ENCODE assay signal across 15 mouse cellular contexts in the genomic region with DNA sequence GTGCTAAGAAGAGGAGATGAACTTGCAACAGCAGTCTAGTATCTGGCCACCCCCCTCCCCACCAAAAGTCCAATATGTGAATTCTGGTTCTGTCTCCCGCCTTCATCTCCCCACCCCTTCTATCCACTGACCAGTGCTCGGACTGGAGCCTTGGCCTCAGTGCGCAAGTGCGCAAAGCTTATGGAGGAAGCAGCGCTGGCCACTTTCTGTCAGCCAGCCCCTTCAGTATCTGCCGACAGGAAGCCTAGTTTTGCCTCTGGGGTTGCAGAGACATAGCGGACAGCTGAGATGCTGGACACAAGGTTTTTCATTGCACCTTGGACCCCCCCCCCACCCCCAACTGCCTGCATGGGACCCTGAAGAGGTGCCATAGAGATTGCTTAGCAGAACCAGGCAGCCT. TPM values are rescaled to one million over a fixed set of nuclear protein-coding genes. Genes with fewer than 3 reads are reported as not detected.
DNase-seq lines count a peak whose midpoint lies in the region; ATAC-seq and TF ChIP-seq lines count a peak whose summit lies in the region.
"Had no signal": no experiment of that assay in that cellular context is flagged by ENCODE, and none has a peak within 500 bp of the region (broad histone marks: within the 10 kb centered on the region; RNA-seq: fewer than 3 reads in every experiment).

No protein-coding gene starts in this region.

- H3K4me1 ChIP-seq in heart, embryonic 11.5 days (ENCODE audit: control insufficient read depth, insufficient read depth, low read length), result peaks cover 18% of the 10 kb centered on the region
- H3K4me1 ChIP-seq in E14TG2a.4 (replicated peaks; ENCODE audit: low read depth, low read length), result peaks cover 86% of the 10 kb centered on the region
- H3K4me1 ChIP-seq in hindbrain, embryonic 11.5 days (replicated peaks; ENCODE audit: control insufficient read depth, insufficient read depth, low read length), result peaks cover 25% of the 10 kb centered on the region
- peaks cover 32% of the 10 kb centered on the region for H3K4me1 ChIP-seq in midbrain, embryonic 12.5 days

- WGBS in heart, embryonic 11.5 days (ENCODE audit: insufficient replicate concordance), result 2% methylated on average over 7 of the region's 7 CpGs
- 0% methylated on average over 7 of the region's 7 CpGs for WGBS in hindbrain, embryonic 11.5 days
- 2% methylated on average over 7 of the region's 7 CpGs for WGBS in midbrain, embryonic 12.5 days

- DNase-seq in heart, adult 9 months (ENCODE audit: low spot score in 2 of 2), result no peak
- peak; percentile 49 for DNase-seq in hindbrain, embryonic 11.5 days (ENCODE audit: low spot score)
- DNase-seq in left cerebral cortex, adult 2 months (ENCODE audit: extremely low spot score in 1 of 2, low spot score in 2 of 2), result no peak
- DNase-seq in gastrocnemius, postnatal 14 days, result no peak
- DNase-seq in Muller cell, postnatal 12 days (ENCODE audit: inconsistent ontology term), result no peak
- DNase-seq: adrenal gland, adult 2 months; B cell, adult 2 months; cerebellum, postnatal 36 days had no signal

- no peak overlapping the region for H3K27ac ChIP-seq in heart, embryonic 11.5 days (ENCODE audit: low read depth, low read length)
- no peak overlapping the region for H3K27ac ChIP-seq in hindbrain, embryonic 11.5 days (ENCODE audit: low read depth, low read length)
- H3K27ac ChIP-seq in midbrain, embryonic 12.5 days (replicated peaks), result no peak overlapping the region
- no peak overlapping the region for H3K27ac ChIP-seq in left cerebral cortex, adult 2 months
- H3K27ac ChIP-seq: lung, embryonic 15.5 days had no signal

- intact Hi-C loops in left cerebral cortex, adult 2 months (cut with DNase I), result no loop called here
- intact Hi-C loops in gastrocnemius, postnatal 14 days (cut with DNase I; ENCODE audit: low total_unique reads), result no loop called here

- H3K4me2 ChIP-seq in heart, embryonic 11.5 days, result peak overlapping the region; percentile 63
- H3K4me2 ChIP-seq in hindbrain, embryonic 11.5 days (replicated peaks; ENCODE audit: low read depth, low read length), result peak overlapping the region; percentile 42
- H3K4me2 ChIP-seq in midbrain, embryonic 12.5 days (replicated peaks), result peak overlapping the region; percentile 43; the same call in 1 of the 2 replicates

- peaks cover 99% of the 10 kb centered on the region for H3K27me3 ChIP-seq in heart, embryonic 11.5 days (ENCODE audit: control insufficient read depth, insufficient read depth, low read length)
- peaks cover 80% of the 10 kb centered on the region for H3K27me3 ChIP-seq in E14TG2a.4 (ENCODE audit: insufficient read depth, low read length)
- peaks cover 57% of the 10 kb centered on the region for H3K27me3 ChIP-seq in hindbrain, embryonic 11.5 days (ENCODE audit: control insufficient read depth, insufficient read depth, low read length)
- H3K27me3 ChIP-seq in midbrain, embryonic 12.5 days, result peaks cover 100% of the 10 kb centered on the region

- H3K9me3 ChIP-seq in heart, embryonic 11.5 days (replicated peaks; ENCODE audit: control insufficient read depth, low read length), result 0 out of 2 replicates have a peak, but pooled peaks cover 3% of the 10 kb centered on the region
- H3K9me3 ChIP-seq in E14TG2a.4 (ENCODE audit: low read length), result no peaks in the 10 kb centered on the region
- H3K9me3 ChIP-seq in hindbrain, embryonic 11.5 days (ENCODE audit: control insufficient read depth, low read length), result no peaks in the 10 kb centered on the region
- peaks cover 8% of the 10 kb centered on the region; the same call in 1 of the 2 replicates for H3K9me3 ChIP-seq in midbrain, embryonic 12.5 days
- H3K9me3 ChIP-seq: lung, embryonic 15.5 days had no signal

- H3K9ac ChIP-seq in heart, embryonic 11.5 days (ENCODE audit: low read depth, low read length), result no peak overlapping the region
- no peak overlapping the region for H3K9ac ChIP-seq in hindbrain, embryonic 11.5 days (ENCODE audit: low read depth, low read length)
- no peak overlapping the region for H3K9ac ChIP-seq in midbrain, embryonic 12.5 days (replicated peaks)
- H3K9ac ChIP-seq: lung, embryonic 15.5 days had no signal

- TF ChIP-seq CTCF in E14TG2a.4 (conservative IDR thresholded peaks at IDR 0.05; ENCODE audit: low read length), result no peak
- no peak for TF ChIP-seq CTCF in left cerebral cortex, adult 2 months (IDR thresholded peaks at IDR 0.05)

- H3K4me3 ChIP-seq in heart, embryonic 11.5 days (ENCODE audit: low read depth, low read length), result peak overlapping the region; percentile 37; the same call in 1 of the 2 replicates
- H3K4me3 ChIP-seq in E14TG2a.4 (replicated peaks; ENCODE audit: low read length), result peak overlapping the region; percentile 62
- H3K4me3 ChIP-seq in hindbrain, embryonic 11.5 days (ENCODE audit: low read depth, low read length), result no peak overlapping the region
- H3K4me3 ChIP-seq in midbrain, embryonic 12.5 days, result no peak overlapping the region
- H3K4me3 ChIP-seq in left cerebral cortex, adult 2 months, result no peak overlapping the region

- no peaks in the 10 kb centered on the region for H3K36me3 ChIP-seq in heart, embryonic 11.5 days (ENCODE audit: control insufficient read depth, insufficient read depth, low read length)
- peaks cover 29% of the 10 kb centered on the region for H3K36me3 ChIP-seq in E14TG2a.4 (ENCODE audit: insufficient read depth, low read length)
- no peaks in the 10 kb centered on the region for H3K36me3 ChIP-seq in hindbrain, embryonic 11.5 days (ENCODE audit: control insufficient read depth, insufficient read depth, low read length)
- no peaks in the 10 kb centered on the region for H3K36me3 ChIP-seq in midbrain, embryonic 12.5 days
- H3K36me3 ChIP-seq: lung, embryonic 15.5 days had no signal

- ATAC-seq in heart, embryonic 11.5 days (replicated peaks; ENCODE audit: insufficient number of reproducible peaks, low FRiP score, low TSS enrichment), result no peak
- peak; percentile 18; the same call in 1 of the 2 replicates for ATAC-seq in hindbrain, embryonic 11.5 days (ENCODE audit: low FRiP score)
- no peak for ATAC-seq in midbrain, embryonic 12.5 days (ENCODE audit: low FRiP score, low read depth)
- ATAC-seq: forebrain, embryonic 16.5 days had no signal

RNA-seq across cellular contexts. Expression of a gene that starts 8.7 kb away (rescaled TPM):
- 0.17 and 0.39 TPM in 2 replicates for polyA plus RNA-seq in heart, embryonic 11.5 days (2014; fragmentation: Nextera tagmentation; extraction: Ambion mirVana)
- 30.0 and 36.2 TPM in 2 replicates for polyA plus RNA-seq in hindbrain, embryonic 11.5 days (2014; fragmentation: Nextera tagmentation; extraction: Ambion mirVana)
- 29.7 and 39.2 TPM in 2 replicates for polyA plus RNA-seq in midbrain, embryonic 12.5 days (2016; fragmentation: Nextera tagmentation; extraction: Ambion mirVana)
- total RNA-seq in left cerebral cortex, adult 2 months (2021), result under 1 TPM; 0.25 to 0.56 TPM
- total RNA-seq in gastrocnemius, postnatal 14 days (2021), result not detected
- total RNA-seq: adrenal gland, adult 2 months; gastrocnemius, postnatal 4 days had no signal
- polyA plus RNA-seq: adrenal gland, adult 2 months; stomach, embryonic 14.5 days had no signal

Comparison
In these comparisons a context has a peak if more than half of its experiments do, and no peak if none do; other contexts are left out.
1. H3K4me3 ChIP-seq: peak in heart, embryonic 11.5 days (single experiment) and E14TG2a.4 (single experiment); none in hindbrain, embryonic 11.5 days (single experiment), midbrain, embryonic 12.5 days (single experiment) and left cerebral cortex, adult 2 months (single experiment).
2. RNA of a gene that starts 8.7 kb away (polyA plus RNA-seq): 30.0 to 36.2 TPM in hindbrain, embryonic 11.5 days and 29.7 to 39.2 TPM in midbrain, embryonic 12.5 days; 0.17 to 0.39 TPM in heart, embryonic 11.5 days; every median in the first group is over 10 times any median in the second.
3. Peak in every context shown above with its lines, with median percentiles within 50 percentile points of each other: H3K4me2 ChIP-seq.